Mouse (Mus musculus) stomach, postnatal 0 days (tissue): ENCODE data around the gene Dhrs13. TPM values are rescaled to one million over a fixed set of nuclear protein-coding genes. Genes with fewer than 3 reads are reported as not detected.

Experiments
- ATAC-seq: fragments of 200-750 bp; cut with Nextera tagmentation; 2 replicates; pipeline ENCODE4 v1.8.0; 2017; ENCODE audit not compliant: low FRiP score, low TSS enrichment
- DNase-seq: peaks from one replicate; pipeline ENCODE4 v3.0.0-alpha.2; 2016; ENCODE audit warnings: low spot score
- H3K27ac ChIP-seq: fragments of 300-500 bp; sonication (generic); replicated peaks from 2 replicates; pipeline ENCODE4 v1.5.1; 2014; ENCODE audit warnings: mild to moderate bottlenecking, control low read depth
- H3K27me3 ChIP-seq: fragments of 300-500 bp; sonication (generic); 2 replicates; pipeline ENCODE4 v1.6.1; 2014; ENCODE audit warnings: low read length; ENCODE audit not compliant: control insufficient read depth, insufficient read depth
- H3K36me3 ChIP-seq: fragments of 300-500 bp; sonication (generic); 2 replicates; pipeline ENCODE4 v1.6.1; 2014; ENCODE audit warnings: low read length, mixed read lengths; ENCODE audit not compliant: control insufficient read depth, insufficient read depth
- H3K4me1 ChIP-seq: fragments of 300-500 bp; sonication (generic); replicated peaks from 2 replicates; pipeline ENCODE4 v1.6.1; 2014; ENCODE audit warnings: antibody characterized with exemption; ENCODE audit not compliant: control insufficient read depth, insufficient read depth
- H3K4me2 ChIP-seq: fragments of 300-500 bp; sonication (generic); replicated peaks from 2 replicates; pipeline ENCODE4 v1.6.1; 2014; ENCODE audit warnings: low read depth, mild to moderate bottlenecking, control low read depth, moderate library complexity
- H3K4me3 ChIP-seq: fragments of 300-500 bp; sonication (generic); 2 replicates; pipeline ENCODE4 v1.5.1; 2014; ENCODE audit warnings: low read depth, low read length, control low read depth
- H3K9ac ChIP-seq: fragments of 300-500 bp; sonication (generic); 2 replicates; pipeline ENCODE4 v1.6.1; 2014; ENCODE audit warnings: mild to moderate bottlenecking, low read length, control low read depth, mixed read lengths
- H3K9me3 ChIP-seq: fragments of 300-500 bp; sonication (generic); 2 replicates; pipeline ENCODE4 v1.6.1; 2016; ENCODE audit warnings: low read length; ENCODE audit not compliant: control insufficient read depth
- CTCF ChIP-seq: IDR thresholded peaks from 2 replicates; pipeline ENCODE4 v1.5.1; 2016; ENCODE audit warnings: antibody characterized with exemption, low read depth, mild to moderate bottlenecking, moderate library complexity
- EP300 ChIP-seq: optimal IDR thresholded peaks from 2 replicates; pipeline ENCODE3; 2016; ENCODE audit warnings: antibody characterized with exemption
- WGBS: fragments of 180-500 bp; shearing (Covaris S2); extraction: QIAGEN DNeasy Blood & Tissue Kit; methylation state at CpG from one replicate; pipeline ENCODE4 v1.1.7; 2014; 5-methylcytosine and 5-hydroxymethylcytosine counted together
- polyA plus RNA-seq: library from polyadenylated mRNA; unstranded; fragments of >200 nt; fragmentation: Nextera tagmentation; extraction: Ambion mirVana; gene quantifications from 2 replicates; pipeline ENCODE4 v1.2.1, GENCODE M21; 2015

Gene Dhrs13
- polyA plus RNA-seq, 1 experiment from 2014 or later: 7.3 TPM

DNA sequence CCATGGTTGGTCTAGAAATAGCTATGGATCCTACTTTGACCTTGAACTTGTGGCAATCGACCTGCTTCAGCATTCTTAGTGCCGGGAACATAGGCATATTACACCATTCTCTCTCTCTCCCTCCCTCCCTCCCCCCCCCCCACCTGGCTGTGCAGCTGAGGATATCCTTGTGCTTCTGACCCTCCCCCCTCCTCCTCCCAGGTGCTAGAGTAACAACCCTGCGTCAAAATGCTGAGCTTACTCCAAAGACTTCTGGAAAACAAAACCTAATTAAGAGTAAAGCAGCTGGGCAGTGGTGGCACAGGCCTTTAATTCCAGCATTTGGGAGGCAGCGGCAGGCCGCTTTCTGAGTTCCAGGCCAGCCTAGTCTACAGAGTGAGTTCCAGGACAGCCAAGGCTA is 37.0 kb downstream of the Dhrs13 start:
- TF ChIP-seq CTCF: no peak
- TF ChIP-seq EP300: no peak
- H3K9ac ChIP-seq: no peak overlapping the region
- ATAC-seq: no peak
- peaks cover 8% of the 10 kb centered on the region for H3K36me3 ChIP-seq
- no peaks in the 10 kb centered on the region for H3K9me3 ChIP-seq
- no peak for DNase-seq
- no peak overlapping the region for H3K27ac ChIP-seq
- H3K4me2 ChIP-seq: no peak overlapping the region
- H3K27me3 ChIP-seq: no peaks in the 10 kb centered on the region
- WGBS: 69% methylated on average over 5 of the region's 5 CpGs
- H3K4me3 ChIP-seq: no peak overlapping the region
- H3K4me1 ChIP-seq: no peaks in the 10 kb centered on the region

DNA sequence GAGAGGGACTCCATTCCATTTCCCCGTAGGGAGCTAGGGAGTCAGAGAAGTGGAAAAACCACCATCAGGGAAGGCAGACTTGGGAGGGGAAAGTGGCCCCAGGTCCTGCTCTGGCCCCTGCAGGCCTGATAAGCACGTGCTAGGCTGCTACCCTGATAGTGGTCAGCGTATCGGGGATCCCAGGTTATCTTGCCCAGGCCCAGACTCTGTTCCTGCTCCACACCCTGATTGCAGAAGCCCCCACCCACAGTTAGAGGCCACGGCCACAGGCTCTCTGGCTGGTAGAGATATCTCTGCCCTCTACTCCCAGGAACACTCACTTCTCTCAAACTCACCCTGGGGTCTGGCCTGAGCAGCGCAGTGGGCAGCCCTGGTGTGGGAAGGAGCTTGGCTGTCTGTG is 37.6 kb downstream of the Dhrs13 start:
- H3K27ac ChIP-seq: no peak overlapping the region
- H3K9me3 ChIP-seq: no peaks in the 10 kb centered on the region
- H3K4me3 ChIP-seq: no peak overlapping the region
- ATAC-seq: 0 out of 2 replicates have a peak, but pooled peaks have one; percentile 33
- WGBS: 69% methylated on average over 6 of the region's 6 CpGs
- peaks cover 13% of the 10 kb centered on the region for H3K36me3 ChIP-seq
- H3K27me3 ChIP-seq: no peaks in the 10 kb centered on the region
- TF ChIP-seq EP300 (no peak), CTCF (no peak)
- no peak overlapping the region for H3K4me2 ChIP-seq
- no peak overlapping the region; the same call in 1 of the 2 replicates for H3K9ac ChIP-seq
- no peaks in the 10 kb centered on the region for H3K4me1 ChIP-seq
- DNase-seq: no peak

DNA sequence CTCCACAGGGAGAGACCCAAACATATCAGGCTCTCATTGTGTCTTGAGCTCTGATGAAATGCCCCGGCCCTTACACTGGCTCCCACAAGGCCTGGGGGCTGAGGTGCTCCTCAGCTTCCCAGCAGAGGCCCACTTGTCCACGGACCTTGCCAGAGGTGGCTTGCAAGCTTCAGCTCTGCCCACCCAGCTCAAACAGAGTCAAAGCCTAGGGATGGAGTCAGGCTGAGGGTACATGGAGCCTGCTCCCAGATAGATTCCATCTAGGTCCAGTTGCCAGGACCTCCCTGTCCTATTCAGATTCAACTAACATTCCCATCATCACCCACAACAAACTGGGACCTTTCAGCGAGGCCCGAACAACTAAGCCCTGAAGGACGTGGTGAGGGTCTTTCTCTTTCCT is 39.9 kb downstream of the Dhrs13 start:
- H3K9me3 ChIP-seq: no peaks in the 10 kb centered on the region
- ATAC-seq (no peak), DNase-seq (no peak)
- H3K9ac ChIP-seq: no peak overlapping the region
- TF ChIP-seq CTCF: no peak
- TF ChIP-seq EP300: no peak
- no peak overlapping the region for H3K27ac ChIP-seq
- no peak overlapping the region for H3K4me3 ChIP-seq
- no peak overlapping the region for H3K4me2 ChIP-seq
- peaks cover 24% of the 10 kb centered on the region for H3K36me3 ChIP-seq
- H3K4me1 ChIP-seq: no peaks in the 10 kb centered on the region
- H3K27me3 ChIP-seq: no peaks in the 10 kb centered on the region
- WGBS: 78% methylated on average over 5 of the region's 5 CpGs

DNA sequence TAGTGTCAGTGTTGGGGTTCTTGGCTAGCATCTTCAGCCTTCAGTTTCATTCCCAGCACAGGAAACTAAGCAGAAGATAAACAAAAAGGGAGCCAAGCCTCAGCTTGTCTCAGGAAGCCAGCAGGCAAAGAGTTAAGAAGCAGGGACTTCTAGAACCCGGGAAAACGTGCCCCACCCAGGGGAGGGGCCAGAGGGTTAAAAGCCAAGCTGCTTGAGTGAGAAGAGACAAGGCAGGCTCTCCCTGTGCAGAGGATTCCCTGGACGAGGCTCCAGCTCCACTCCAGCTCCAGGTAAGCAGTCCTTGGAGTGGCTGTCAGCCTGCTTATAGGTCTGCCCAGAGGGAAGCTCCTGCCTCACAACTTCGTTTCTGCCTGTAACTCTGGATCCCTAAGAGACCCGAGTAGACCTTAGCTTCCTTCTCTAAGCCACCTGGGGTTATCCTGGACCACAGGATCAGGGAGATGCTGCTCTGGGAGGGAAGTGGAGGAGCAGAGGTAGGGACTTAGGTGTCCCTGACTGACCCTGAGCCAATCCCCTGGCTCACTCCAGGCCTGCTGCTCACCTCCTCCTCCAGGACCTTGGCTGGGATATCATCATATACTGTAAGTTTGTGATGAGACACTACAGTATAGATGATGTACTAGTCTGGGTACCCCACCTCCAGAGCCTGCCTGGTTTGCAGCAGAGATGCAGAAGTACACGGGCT is 40.5 kb downstream of the Dhrs13 start:
- Histone ChIP-seq H3K36me3 (peaks cover 24% of the 10 kb centered on the region), H3K4me2 (no peak overlapping the region), H3K4me1 (no peaks in the 10 kb centered on the region), H3K27me3 (no peaks in the 10 kb centered on the region), H3K9ac (no peak overlapping the region; the same call in 1 of the 2 replicates), H3K4me3 (no peak overlapping the region), H3K27ac (no peak overlapping the region), H3K9me3 (no peaks in the 10 kb centered on the region)
- DNase-seq (no peak), ATAC-seq (no peak)
- WGBS: 21% methylated on average over 6 of the region's 6 CpGs
- no peak for TF ChIP-seq EP300
- TF ChIP-seq CTCF: no peak

DNA sequence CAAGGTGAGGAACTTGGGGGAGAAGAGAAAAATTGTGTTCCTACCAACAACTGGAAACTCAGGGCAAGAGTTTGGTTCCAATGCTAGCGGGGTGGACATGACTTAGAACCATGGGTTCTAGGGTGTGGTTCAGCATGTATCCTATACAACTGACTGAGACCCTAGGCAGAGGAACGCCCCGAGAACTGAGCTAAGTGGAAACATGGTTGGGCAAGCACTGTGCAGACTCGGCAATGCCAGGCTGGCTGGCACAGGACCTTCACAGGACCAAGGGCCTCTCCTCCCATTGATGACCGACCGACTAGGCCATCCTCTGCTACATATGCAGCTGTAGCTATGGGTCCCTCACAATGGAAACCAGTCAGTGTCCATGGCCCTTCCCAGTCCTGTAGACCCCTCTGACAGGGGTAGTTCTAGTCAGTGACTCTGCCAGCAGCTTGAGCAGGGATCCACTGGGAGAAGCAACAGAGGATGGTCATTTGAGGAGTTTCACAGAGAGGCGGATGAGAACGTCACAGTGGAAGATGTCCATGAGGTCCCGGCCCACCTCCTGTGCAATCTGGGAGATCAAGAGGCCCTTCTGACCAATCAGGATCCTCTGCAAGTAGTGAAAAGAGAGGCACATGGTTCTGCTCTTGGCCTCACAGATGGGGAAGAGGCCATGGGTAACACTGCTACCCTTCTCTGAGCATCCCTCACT is 41.6 kb downstream of the Dhrs13 start:
- Histone ChIP-seq H3K27ac (no peak overlapping the region), H3K9me3 (no peaks in the 10 kb centered on the region), H3K27me3 (no peaks in the 10 kb centered on the region), H3K4me2 (no peak overlapping the region), H3K4me1 (no peaks in the 10 kb centered on the region), H3K4me3 (no peak overlapping the region), H3K9ac (no peak overlapping the region), H3K36me3 (peaks cover 24% of the 10 kb centered on the region)
- TF ChIP-seq CTCF (no peak), EP300 (no peak)
- DNase-seq (no peak), ATAC-seq (no peak)
- 97% methylated on average over 9 of the region's 9 CpGs for WGBS

DNA sequence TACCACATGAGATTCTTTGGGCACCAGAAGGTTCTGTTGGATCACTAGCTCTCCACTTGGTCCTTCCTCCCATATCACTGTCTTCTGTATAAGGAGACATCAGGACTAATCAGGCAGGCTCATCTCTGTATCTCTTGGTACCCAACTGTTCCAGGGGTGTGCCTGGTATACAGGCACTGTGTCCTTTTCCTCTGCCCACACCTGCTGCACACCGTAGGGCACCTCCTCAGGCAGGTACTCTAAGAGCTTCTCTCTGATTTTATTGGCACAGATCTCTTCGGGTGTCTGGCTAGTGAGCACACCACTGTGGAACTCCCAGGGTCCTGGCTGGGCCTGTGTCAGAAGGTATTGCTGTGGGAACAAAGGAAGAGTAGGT is 42.2 kb downstream of the Dhrs13 start:
- H3K4me1 ChIP-seq: no peaks in the 10 kb centered on the region
- H3K9ac ChIP-seq: no peak overlapping the region
- ATAC-seq (no peak), DNase-seq (no peak)
- no peak overlapping the region for H3K4me3 ChIP-seq
- no peak for TF ChIP-seq CTCF
- no peak for TF ChIP-seq EP300
- no peaks in the 10 kb centered on the region for H3K9me3 ChIP-seq
- H3K27ac ChIP-seq: no peak overlapping the region
- no peaks in the 10 kb centered on the region for H3K27me3 ChIP-seq
- H3K36me3 ChIP-seq: peaks cover 24% of the 10 kb centered on the region
- 94% methylated on average over 2 of the region's 2 CpGs for WGBS
- H3K4me2 ChIP-seq: no peak overlapping the region
